Mouse (Mus musculus) midbrain, postnatal 0 days (tissue): ENCODE results near the gene Dynlt1b. TPM values are rescaled to one million over a fixed set of nuclear protein-coding genes. Genes with fewer than 3 reads are reported as not detected.
"Not testable (repeated sequence)": the region's sequence is repeated elsewhere in the genome, so short reads cannot be mapped to it uniquely, and the experiment has no call there.

Experiments used
- ATAC-seq: fragments of 200-750 bp; cut with Nextera tagmentation; 2 replicates; pipeline ENCODE4 v1.8.0; 2017; ENCODE audit warnings: moderate number of reproducible peaks, mild to moderate bottlenecking, moderate TSS enrichment, moderate library complexity; ENCODE audit not compliant: low FRiP score
- DNase-seq: peaks from one replicate; pipeline ENCODE4 v3.0.0-alpha.2; 2015; ENCODE audit warnings: low spot score
- H3K27ac ChIP-seq: fragments of 300-500 bp; sonication (generic); 2 replicates; pipeline ENCODE4 v1.5.1; 2014; ENCODE audit warnings: low read depth, mild to moderate bottlenecking, low read length, mixed read lengths
- H3K27me3 ChIP-seq: fragments of 300-500 bp; sonication (generic); 2 replicates; pipeline ENCODE4 v1.6.1; 2014; ENCODE audit warnings: low read length, control low read depth, mixed read lengths; ENCODE audit not compliant: insufficient read depth
- H3K36me3 ChIP-seq: fragments of 300-500 bp; sonication (generic); 2 replicates; pipeline ENCODE4 v1.6.1; 2014; ENCODE audit warnings: low read length, control low read depth, mixed read lengths; ENCODE audit not compliant: insufficient read depth
- H3K4me1 ChIP-seq: fragments of 300-500 bp; sonication (generic); 2 replicates; pipeline ENCODE4 v1.6.1; 2014; ENCODE audit warnings: mild to moderate bottlenecking, control low read depth, antibody characterized with exemption, low read length, mixed read lengths; ENCODE audit not compliant: insufficient read depth
- H3K4me2 ChIP-seq: fragments of 300-500 bp; sonication (generic); 2 replicates; pipeline ENCODE4 v1.6.1; 2014; ENCODE audit warnings: low read depth, mild to moderate bottlenecking, low read length, mixed read lengths; ENCODE audit not compliant: poor library complexity, severe bottlenecking
- H3K4me3 ChIP-seq: fragments of 300-500 bp; sonication (generic); 2 replicates; pipeline ENCODE4 v1.5.1; 2014; ENCODE audit warnings: low read depth, mild to moderate bottlenecking, low read length, moderate library complexity
- H3K9ac ChIP-seq: fragments of 300-500 bp; sonication (generic); replicated peaks from 2 replicates; pipeline ENCODE4 v1.6.1; 2014; ENCODE audit warnings: mild to moderate bottlenecking, low read length, moderate library complexity, mixed read lengths; ENCODE audit not compliant: poor library complexity, severe bottlenecking
- H3K9me3 ChIP-seq: fragments of 300-500 bp; sonication (generic); 2 replicates; pipeline ENCODE4 v1.6.1; 2016; ENCODE audit warnings: low read length, control low read depth
- WGBS: fragments of 180-500 bp; shearing (Covaris S2); extraction: QIAGEN DNeasy Blood & Tissue Kit; methylation state at CpG from one replicate; pipeline ENCODE4 v1.1.7; 2014; 5-methylcytosine and 5-hydroxymethylcytosine counted together
- polyA plus RNA-seq: library from polyadenylated mRNA; unstranded; fragments of >200 nt; fragmentation: Nextera tagmentation; extraction: Ambion mirVana; gene quantifications from 2 replicates; pipeline ENCODE4 v1.2.1, GENCODE M21; 2015
- total RNA-seq: library from RNA; depleted of rRNA; stranded (reverse); fragments of >200 nt; gene quantifications from 2 replicates; pipeline ENCODE4 v1.2.3, GENCODE M21; 2014

The Dynlt1b gene
- total and polyA plus RNA-seq, 2 experiments from 2014 or later = 625 to 1,251 TPM

DNA sequence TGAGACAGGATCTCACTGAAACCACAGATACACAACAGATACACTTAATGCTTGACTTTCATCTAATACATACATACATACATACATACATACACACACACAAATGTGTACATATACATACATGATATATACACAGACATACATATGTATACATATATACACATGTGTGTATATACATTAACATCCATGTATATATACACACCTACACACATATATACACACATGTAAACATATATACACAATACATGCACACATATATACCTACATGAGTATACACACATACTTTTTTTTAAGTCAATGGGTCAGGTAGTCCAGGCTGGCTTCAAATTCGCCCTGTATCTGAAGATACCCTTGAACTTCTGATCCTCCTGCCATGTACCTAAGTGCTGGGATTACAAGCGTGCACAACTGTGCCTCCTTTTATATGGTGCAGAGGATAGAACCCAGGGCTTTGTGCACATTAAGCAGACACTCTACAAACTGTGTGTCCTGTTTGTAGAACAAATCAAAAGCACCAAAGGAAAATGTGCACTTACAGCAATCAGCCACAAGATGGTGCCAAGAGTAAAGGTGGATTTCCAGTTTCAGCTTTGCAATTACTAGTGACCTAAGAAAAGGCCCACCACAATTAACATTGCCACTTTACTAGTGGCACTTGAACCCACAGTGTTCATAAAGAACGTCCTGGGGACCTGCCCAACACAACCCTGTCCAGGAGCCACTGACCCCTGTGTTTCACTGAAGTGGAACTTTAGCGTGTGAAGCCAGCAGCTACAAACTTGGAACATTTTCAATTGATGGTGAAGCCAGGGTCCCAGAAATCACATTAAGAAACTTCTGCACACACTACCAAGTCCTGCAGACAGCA, 37.2 kb upstream of the Dynlt1b start:
- peak; percentile 41; the same call in 1 of the 2 replicates for ATAC-seq
- H3K4me2 ChIP-seq, DNase-seq, H3K9ac ChIP-seq, H3K4me1 ChIP-seq, H3K9me3 ChIP-seq, H3K4me3 ChIP-seq, H3K36me3 ChIP-seq, H3K27me3 ChIP-seq, H3K27ac ChIP-seq: not testable (repeated sequence)
- WGBS = no CpG with 5 or more reads among the region's 4 CpGs

DNA sequence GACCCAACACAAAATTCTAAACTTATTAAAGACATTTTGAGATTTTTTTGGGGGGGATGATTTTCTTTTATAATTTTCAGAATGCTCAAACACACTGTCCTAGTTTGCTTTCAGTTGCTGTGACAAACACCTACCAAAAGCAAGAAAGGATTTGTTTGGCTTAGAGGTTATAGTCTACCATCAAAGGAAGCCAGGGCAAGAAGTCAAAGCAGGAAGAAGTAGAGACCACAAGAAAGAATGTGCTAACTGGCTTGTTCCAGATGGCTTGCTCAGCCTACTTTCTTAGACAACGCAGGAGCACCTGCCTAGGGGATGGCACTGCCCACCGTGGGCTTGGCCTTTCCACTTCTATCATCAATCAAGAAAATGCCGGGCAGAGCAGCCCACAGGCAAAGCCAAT, 31.8 kb upstream of the Dynlt1b start:
- not testable (repeated sequence) for H3K36me3 ChIP-seq, ATAC-seq, H3K4me3 ChIP-seq, H3K9ac ChIP-seq, H3K27me3 ChIP-seq, H3K4me2 ChIP-seq, H3K27ac ChIP-seq, H3K4me1 ChIP-seq, H3K9me3 ChIP-seq, DNase-seq
- 78% methylated on average over 1 of the region's 3 CpGs for WGBS

DNA sequence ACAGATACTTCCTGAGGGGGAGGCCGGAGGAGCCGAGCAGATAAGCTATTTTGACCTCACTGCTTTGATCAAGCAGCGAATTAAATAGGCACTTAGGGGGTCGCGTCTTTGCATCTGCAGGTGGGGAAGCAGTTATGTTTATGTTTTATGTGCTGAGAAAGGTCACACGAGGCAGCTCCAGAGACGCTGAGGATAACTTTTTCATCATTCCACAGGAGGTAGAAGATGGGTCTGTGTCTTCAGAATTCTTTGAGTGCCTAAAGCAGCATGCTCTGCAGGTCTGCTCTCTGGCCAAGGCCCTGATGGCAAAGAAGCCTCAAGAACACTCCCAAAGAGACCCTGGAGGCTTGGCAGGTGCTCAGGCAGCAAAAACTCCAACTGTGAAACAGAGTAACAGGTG, 31.1 kb upstream of the Dynlt1b start:
- 27% methylated on average over 7 of the region's 7 CpGs for WGBS
- not testable (repeated sequence) for H3K9ac ChIP-seq

DNA sequence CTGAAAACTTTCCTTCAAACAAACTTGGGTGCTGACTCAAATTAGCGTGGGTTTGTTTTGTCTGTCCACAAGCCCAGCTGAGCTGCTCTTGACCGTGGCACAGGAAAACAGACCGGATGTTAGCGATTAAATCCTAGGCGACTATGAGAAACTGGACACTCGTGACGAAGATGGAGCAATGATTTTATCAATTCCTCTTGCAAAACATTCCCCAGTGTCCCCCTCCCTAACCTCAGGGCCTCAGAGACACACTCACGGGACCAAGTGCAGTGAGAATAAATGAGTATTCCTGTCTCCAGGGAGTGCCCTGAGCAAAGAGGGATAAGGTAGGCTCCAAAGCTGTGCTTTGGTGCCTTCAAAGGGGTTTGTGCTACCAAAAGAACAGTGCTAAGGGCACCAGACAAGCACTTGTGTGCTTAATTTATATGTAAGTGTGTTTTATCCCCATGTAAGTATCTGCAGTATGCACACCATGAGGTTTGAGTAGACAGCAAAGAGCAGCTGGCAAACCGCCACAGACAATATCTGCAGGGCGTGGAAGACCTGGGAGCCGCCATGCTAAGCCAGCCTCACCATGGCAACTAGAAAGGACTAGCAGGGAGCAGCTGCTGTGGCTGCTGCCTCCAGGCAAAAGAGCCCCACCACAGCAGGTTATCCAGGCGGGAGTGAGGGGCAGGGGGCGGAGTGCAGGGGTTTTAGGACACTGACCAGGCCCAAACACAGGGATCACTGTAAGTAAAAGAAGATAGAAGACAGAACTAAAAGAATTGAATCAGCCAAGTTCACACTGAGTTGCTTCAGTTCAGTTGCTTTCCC, 30.4 kb upstream of the Dynlt1b start:
- H3K27ac ChIP-seq = peak overlapping the region; percentile 47; the same call in 1 of the 2 replicates
- H3K4me2 ChIP-seq, H3K27me3 ChIP-seq, H3K36me3 ChIP-seq, H3K4me3 ChIP-seq, H3K4me1 ChIP-seq, H3K9me3 ChIP-seq, H3K9ac ChIP-seq: not testable (repeated sequence)
- 15% methylated on average over 5 of the region's 13 CpGs for WGBS
- ATAC-seq (peak; percentile 80), DNase-seq (peak; percentile 14)

More for the DNA sequence above, 31.1 kb upstream of the Dynlt1b start:
- not testable (repeated sequence) for H3K4me3 ChIP-seq, H3K27me3 ChIP-seq, ATAC-seq, H3K4me2 ChIP-seq, H3K4me1 ChIP-seq, DNase-seq, H3K27ac ChIP-seq, H3K36me3 ChIP-seq, H3K9me3 ChIP-seq

GRCm38 (mm10) chr17:6400097-6400489, 29.8 kb upstream of the Dynlt1b start:
- not testable (repeated sequence) for H3K4me2 ChIP-seq, H3K27me3 ChIP-seq, H3K9ac ChIP-seq, DNase-seq, H3K4me1 ChIP-seq, H3K4me3 ChIP-seq, H3K36me3 ChIP-seq, ATAC-seq, H3K9me3 ChIP-seq
- H3K27ac ChIP-seq = peak overlapping the region; percentile 47; the same call in 1 of the 2 replicates
- WGBS = 60% methylated on average over 4 of the region's 4 CpGs

- not testable (repeated sequence) for H3K9ac ChIP-seq, H3K27ac ChIP-seq, DNase-seq, H3K27me3 ChIP-seq, H3K4me1 ChIP-seq, H3K9me3 ChIP-seq, H3K36me3 ChIP-seq, ATAC-seq, H3K4me2 ChIP-seq, H3K4me3 ChIP-seq
- 22% methylated on average over 1 of the region's 1 CpGs for WGBS
Measured at GRCm38 (mm10) chr17:6404493-6404892, 25.4 kb upstream of the Dynlt1b start.

- H3K4me2 ChIP-seq, H3K27ac ChIP-seq, H3K36me3 ChIP-seq, H3K9me3 ChIP-seq, H3K4me1 ChIP-seq, H3K9ac ChIP-seq, ATAC-seq, H3K4me3 ChIP-seq, H3K27me3 ChIP-seq, DNase-seq: not testable (repeated sequence)
- 67% methylated on average over 1 of the region's 2 CpGs for WGBS
Measured at GRCm38 (mm10) chr17:6406972-6407371, 22.9 kb upstream of the Dynlt1b start.

DNA sequence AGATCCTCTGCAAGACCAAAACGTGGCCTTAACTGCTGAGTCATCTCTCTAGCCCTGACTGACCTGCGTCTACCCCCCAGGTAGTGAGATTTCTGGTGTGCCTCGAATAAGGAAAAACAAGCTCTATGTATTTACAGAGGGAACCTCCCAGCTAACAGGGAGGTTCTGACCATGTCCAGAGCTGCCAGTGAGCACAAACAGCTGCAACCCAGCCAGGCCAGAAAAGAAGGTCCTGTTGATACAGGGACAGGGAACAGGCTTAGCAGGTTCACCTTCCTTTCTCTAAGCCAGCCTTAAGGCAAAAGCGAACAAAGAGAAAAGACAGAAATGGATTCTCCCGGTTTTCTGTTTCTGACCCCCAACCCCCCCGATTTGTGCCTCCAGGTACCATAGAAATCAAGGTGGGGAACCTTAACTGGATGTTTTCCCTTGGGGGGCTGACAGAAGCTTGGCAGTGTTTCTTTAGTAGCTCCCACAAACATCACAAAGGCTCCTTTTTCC, 19.1 kb upstream of the Dynlt1b start:
- 62% methylated on average over 6 of the region's 6 CpGs for WGBS

More for the DNA sequence above, 19.1 kb upstream of the Dynlt1b start:
- H3K27me3 ChIP-seq, H3K9me3 ChIP-seq, H3K36me3 ChIP-seq, H3K27ac ChIP-seq, H3K9ac ChIP-seq, H3K4me3 ChIP-seq, DNase-seq, H3K4me1 ChIP-seq, ATAC-seq, H3K4me2 ChIP-seq: not testable (repeated sequence)
